Mouse (Mus musculus): Measurements from ENCODE around the gene Pygl. TPM values are rescaled to one million over a fixed set of nuclear protein-coding genes. Genes with fewer than 3 reads are reported as not detected.
"Not testable (repeated sequence)": the region's sequence is repeated elsewhere in the genome, so short reads cannot be mapped to it uniquely, and the experiment has no call there.

Pygl gene
- polyA plus RNA-seq, 1 experiment from 2014 or later, result 8.0 TPM

DNA sequence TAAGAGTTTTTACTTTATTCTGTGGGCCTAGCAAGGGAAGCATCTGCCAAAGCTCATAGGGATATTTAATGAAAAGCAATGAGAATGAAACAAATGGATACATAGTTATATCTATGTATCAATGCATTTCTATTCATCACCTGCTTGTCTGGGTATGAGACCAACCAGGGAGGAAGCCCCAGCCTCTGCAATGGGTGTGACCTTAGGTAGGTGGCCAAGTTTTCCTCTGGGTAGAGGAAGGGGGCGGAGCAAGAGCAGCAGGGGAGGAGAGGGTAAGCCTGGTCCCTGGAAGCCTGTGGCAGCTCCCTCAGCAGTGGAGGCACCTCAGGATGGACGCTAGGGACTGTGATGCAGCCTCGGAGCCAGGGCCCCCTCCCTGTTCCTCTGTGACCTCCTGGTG is 77.4 kb downstream of the Pygl start, which contains the start of gene Abhd12b:
Gene Abhd12b, plus strand, starts transcription at position 301 of the 400 bp plus-strand sequence.
- Histone ChIP-seq H3K27ac (ENCODE audit: low read depth, low read length) (no peak within 1 kb of the TSS), H3K27me3 (ENCODE audit: control insufficient read depth, insufficient read depth, low read length) (no peaks in the 10 kb centered on the region), H3K4me3 (ENCODE audit: low read depth, low read length) (no peak within 1 kb of the TSS), H3K36me3 (ENCODE audit: control insufficient read depth, insufficient read depth, low read length) (no peaks in the 10 kb centered on the region), H3K4me1 (ENCODE audit: control insufficient read depth, insufficient read depth, low read length) (peaks cover 3% of the 10 kb centered on the region; the same call in 1 of the 2 replicates), H3K4me2 (no peak within 1 kb of the TSS), H3K9me3 (ENCODE audit: control insufficient read depth, low read length) (no peaks in the 10 kb centered on the region), H3K9ac (ENCODE audit: low read length) (no peak within 1 kb of the TSS)
- ATAC-seq (ENCODE audit: low FRiP score) (no peak), DNase-seq (ENCODE audit: low spot score, missing footprints) (no peak)
- 66% methylated on average over 3 of the region's 3 CpGs for WGBS

DNA sequence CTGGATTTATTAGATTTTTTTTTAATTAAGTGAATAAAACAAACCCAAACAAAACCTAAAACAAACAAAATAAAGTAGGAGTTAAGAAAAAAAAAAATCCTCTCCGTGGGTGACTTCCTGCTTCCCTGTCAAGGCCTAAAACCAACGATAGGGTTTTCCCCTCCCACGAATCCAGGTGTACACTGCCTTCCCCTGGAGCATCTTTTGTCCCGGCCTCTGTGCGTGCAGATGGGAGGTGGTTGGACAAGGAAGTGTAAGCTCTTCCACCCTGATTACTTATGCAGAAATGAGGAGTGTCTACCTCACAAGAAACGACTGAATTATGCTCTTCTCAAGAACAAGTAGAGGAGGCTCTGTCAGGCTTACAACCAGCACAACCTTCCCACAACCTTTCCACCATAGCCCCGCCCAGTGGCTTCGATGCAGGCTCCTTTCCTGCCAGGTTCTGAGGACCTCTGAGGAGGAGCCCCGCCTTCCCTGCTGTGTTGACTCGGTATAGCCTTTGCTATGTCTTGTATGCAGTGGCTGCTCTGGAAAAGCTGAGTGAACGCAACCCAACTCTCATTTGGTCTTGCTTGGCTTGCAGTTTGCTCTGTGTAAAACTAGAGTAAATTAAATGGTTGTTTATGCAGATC is 82.5 kb downstream of the Pygl start:
- no peak for DNase-seq (ENCODE audit: low spot score, missing footprints)
- Histone ChIP-seq H3K4me3 (ENCODE audit: low read depth, low read length) (peak overlapping the region; percentile 10; the same call in 1 of the 2 replicates), H3K4me1 (ENCODE audit: control insufficient read depth, insufficient read depth, low read length) (peaks cover 8% of the 10 kb centered on the region), H3K27ac (ENCODE audit: low read depth, low read length) (no peak overlapping the region), H3K4me2 (peak overlapping the region; percentile 30; the same call in 1 of the 2 replicates), H3K9me3 (ENCODE audit: control insufficient read depth, low read length) (no peaks in the 10 kb centered on the region), H3K36me3 (ENCODE audit: control insufficient read depth, insufficient read depth, low read length) (no peaks in the 10 kb centered on the region), H3K9ac (ENCODE audit: low read length) (no peak overlapping the region), H3K27me3 (ENCODE audit: control insufficient read depth, insufficient read depth, low read length) (no peaks in the 10 kb centered on the region)
- no peak for ATAC-seq (ENCODE audit: low FRiP score)
- 16% methylated on average over 11 of the region's 11 CpGs for WGBS

DNA sequence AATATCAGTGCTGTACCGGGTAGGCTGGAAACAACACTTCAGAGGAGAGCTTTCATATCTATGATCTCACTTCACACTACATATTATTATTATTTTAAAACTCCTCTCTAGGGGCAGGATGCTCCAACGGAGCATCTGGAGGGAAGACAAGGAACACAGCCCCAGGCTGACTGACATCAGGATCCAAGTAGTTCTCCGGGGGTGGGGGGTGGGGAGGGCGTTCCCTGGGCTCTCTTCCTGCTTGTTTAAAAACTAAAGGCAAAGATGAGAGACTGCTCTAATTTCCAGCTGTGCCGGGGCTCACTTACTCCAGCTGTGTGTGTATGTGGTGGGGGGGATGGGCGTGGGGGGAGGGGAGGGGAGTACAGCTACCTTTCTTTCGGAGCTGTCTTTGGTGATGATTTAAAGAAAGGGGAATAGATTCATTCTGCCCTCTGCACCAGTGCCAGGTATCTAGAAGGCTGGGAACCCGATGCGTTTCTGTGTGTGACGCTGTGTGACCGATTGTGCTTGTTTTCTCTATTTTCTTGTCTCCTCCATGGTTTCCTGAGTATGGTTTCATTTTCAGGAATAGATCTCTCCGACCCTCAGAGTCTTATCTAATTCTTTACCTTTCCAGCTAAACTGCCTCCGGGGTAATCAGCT is 83.2 kb downstream of the Pygl start:
- Histone ChIP-seq H3K4me2 (peak overlapping the region; percentile 30), H3K4me1 (ENCODE audit: control insufficient read depth, insufficient read depth, low read length) (peaks cover 8% of the 10 kb centered on the region), H3K27ac (ENCODE audit: low read depth, low read length) (no peak overlapping the region), H3K27me3 (ENCODE audit: control insufficient read depth, insufficient read depth, low read length) (no peaks in the 10 kb centered on the region), H3K36me3 (ENCODE audit: control insufficient read depth, insufficient read depth, low read length) (no peaks in the 10 kb centered on the region), H3K9ac (ENCODE audit: low read length) (0 out of 2 replicates have a peak overlapping the region, but pooled peaks have one; percentile 30), H3K4me3 (ENCODE audit: low read depth, low read length) (peak overlapping the region; percentile 10; the same call in 1 of the 2 replicates), H3K9me3 (ENCODE audit: control insufficient read depth, low read length) (no peaks in the 10 kb centered on the region)
- 8% methylated on average over 13 of the region's 13 CpGs for WGBS
- no peak for DNase-seq (ENCODE audit: low spot score, missing footprints)
- ATAC-seq (ENCODE audit: low FRiP score), result peak; percentile 12; the same call in 1 of the 2 replicates

DNA sequence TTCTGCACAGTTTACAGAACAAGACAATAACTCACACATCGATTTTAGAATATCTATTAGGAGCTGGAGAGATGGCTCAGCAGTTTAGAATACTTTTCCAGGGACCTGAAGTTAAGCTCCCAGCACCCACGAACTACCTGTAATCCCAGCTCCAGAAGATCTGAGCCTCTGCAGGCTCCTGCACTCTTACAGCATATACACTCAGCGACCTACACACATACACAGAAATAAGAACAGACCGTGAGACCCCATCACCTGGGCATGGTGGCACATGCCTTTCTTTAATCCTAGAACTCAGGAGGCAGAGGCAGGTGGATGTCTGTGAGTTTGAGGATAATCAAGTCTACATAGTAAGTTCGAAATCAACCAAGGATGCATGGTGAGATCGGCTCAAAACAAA is 85.7 kb downstream of the Pygl start:
- DNase-seq (ENCODE audit: low spot score, missing footprints) (no peak), ATAC-seq (ENCODE audit: low FRiP score) (no peak)
- no peaks in the 10 kb centered on the region for H3K27me3 ChIP-seq (ENCODE audit: control insufficient read depth, insufficient read depth, low read length)
- H3K36me3 ChIP-seq (ENCODE audit: control insufficient read depth, insufficient read depth, low read length), result no peaks in the 10 kb centered on the region
- no peak overlapping the region for H3K4me2 ChIP-seq
- WGBS, result 90% methylated on average over 6 of the region's 6 CpGs
- peaks cover 8% of the 10 kb centered on the region for H3K4me1 ChIP-seq (ENCODE audit: control insufficient read depth, insufficient read depth, low read length)
- H3K27ac ChIP-seq (ENCODE audit: low read depth, low read length), result no peak overlapping the region
- H3K9me3 ChIP-seq (ENCODE audit: control insufficient read depth, low read length), result no peaks in the 10 kb centered on the region
- H3K9ac ChIP-seq (ENCODE audit: low read length), result no peak overlapping the region
- no peak overlapping the region for H3K4me3 ChIP-seq (ENCODE audit: low read depth, low read length)

DNA sequence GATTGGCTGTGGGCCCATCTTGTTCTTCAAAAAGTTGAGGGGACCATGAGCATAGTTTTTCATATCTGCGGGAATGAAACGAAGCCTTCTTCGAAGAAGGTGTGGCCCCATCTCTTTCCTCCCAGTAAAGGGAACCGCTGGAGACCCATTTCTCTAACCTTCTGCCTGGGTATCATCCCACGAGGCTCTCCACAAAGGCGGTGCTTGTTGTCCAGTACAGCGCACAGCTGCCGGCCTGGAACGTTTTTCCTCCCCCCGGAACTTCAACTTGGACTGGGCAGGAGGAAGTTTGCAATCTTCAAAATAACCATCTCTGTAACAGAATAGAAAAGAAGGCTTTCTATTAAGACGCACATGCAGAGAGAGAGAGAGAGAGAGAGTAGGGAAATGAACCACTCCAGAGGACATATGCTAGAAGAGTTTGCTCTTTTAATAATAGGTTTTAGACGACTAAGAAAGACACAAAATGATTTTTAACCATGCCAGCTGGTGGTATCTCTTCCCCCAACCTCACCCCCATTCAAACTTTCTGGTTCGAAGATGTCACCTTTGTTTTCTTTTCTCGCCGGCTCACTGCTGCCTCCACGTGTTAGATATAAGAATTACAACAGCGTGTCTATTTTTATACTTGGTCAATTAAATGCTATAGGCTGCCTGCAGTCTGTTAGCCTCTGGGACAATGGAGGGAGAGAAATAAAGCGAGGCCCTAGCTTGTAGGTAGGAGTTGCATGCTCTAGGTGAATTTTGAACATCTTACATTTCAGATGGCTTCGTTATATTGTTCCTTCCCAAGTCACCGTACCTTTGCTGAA is 86.4 kb downstream of the Pygl start:
- H3K4me1 ChIP-seq (ENCODE audit: control insufficient read depth, insufficient read depth, low read length), result peaks cover 8% of the 10 kb centered on the region
- H3K4me2 ChIP-seq, result no peak overlapping the region; the same call in 1 of the 2 replicates
- peak; percentile 98 for DNase-seq (ENCODE audit: low spot score, missing footprints)
- H3K9me3 ChIP-seq (ENCODE audit: control insufficient read depth, low read length), result no peaks in the 10 kb centered on the region
- WGBS, result 53% methylated on average over 20 of the region's 20 CpGs
- H3K27ac ChIP-seq (ENCODE audit: low read depth, low read length), result no peak overlapping the region
- H3K27me3 ChIP-seq (ENCODE audit: control insufficient read depth, insufficient read depth, low read length), result no peaks in the 10 kb centered on the region
- no peak overlapping the region for H3K4me3 ChIP-seq (ENCODE audit: low read depth, low read length)
- no peaks in the 10 kb centered on the region for H3K36me3 ChIP-seq (ENCODE audit: control insufficient read depth, insufficient read depth, low read length)
- H3K9ac ChIP-seq (ENCODE audit: low read length), result no peak overlapping the region
- ATAC-seq (ENCODE audit: low FRiP score), result no peak

DNA sequence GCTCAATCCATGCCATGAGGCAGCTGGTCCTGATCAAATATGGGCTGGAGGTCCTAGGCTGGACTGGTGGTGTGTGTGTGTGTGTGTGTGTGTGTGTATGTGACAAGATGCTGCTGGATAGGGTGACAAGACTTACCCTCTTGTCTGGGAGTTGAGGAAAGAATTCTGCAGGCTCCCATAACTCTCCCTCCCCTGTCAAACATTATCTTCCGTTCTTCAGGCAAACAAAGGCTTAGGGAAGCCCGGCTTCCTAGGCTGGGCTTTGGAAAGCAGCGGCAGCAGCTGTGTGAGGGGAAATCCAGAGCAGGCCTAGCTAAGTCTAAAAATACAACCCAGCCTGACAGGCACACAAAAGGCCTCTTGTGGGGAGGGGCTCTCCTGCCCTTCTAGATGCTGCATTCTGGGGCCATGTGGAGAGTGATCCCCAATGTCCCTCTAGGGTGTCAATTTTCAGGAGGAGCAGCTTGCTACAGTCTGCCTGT is 87.1 kb downstream of the Pygl start:
- not testable (repeated sequence) for H3K4me2 ChIP-seq; H3K27ac ChIP-seq (ENCODE audit: low read depth, low read length); H3K27me3 ChIP-seq (ENCODE audit: control insufficient read depth, insufficient read depth, low read length); H3K4me1 ChIP-seq (ENCODE audit: control insufficient read depth, insufficient read depth, low read length); H3K9me3 ChIP-seq (ENCODE audit: control insufficient read depth, low read length); H3K4me3 ChIP-seq (ENCODE audit: low read depth, low read length); H3K9ac ChIP-seq (ENCODE audit: low read length); H3K36me3 ChIP-seq (ENCODE audit: control insufficient read depth, insufficient read depth, low read length); DNase-seq (ENCODE audit: low spot score, missing footprints)
- 0 out of 2 replicates have a peak, but pooled peaks have one; percentile 12 for ATAC-seq (ENCODE audit: low FRiP score)
- WGBS, result 35% methylated on average over 3 of the region's 3 CpGs

DNA sequence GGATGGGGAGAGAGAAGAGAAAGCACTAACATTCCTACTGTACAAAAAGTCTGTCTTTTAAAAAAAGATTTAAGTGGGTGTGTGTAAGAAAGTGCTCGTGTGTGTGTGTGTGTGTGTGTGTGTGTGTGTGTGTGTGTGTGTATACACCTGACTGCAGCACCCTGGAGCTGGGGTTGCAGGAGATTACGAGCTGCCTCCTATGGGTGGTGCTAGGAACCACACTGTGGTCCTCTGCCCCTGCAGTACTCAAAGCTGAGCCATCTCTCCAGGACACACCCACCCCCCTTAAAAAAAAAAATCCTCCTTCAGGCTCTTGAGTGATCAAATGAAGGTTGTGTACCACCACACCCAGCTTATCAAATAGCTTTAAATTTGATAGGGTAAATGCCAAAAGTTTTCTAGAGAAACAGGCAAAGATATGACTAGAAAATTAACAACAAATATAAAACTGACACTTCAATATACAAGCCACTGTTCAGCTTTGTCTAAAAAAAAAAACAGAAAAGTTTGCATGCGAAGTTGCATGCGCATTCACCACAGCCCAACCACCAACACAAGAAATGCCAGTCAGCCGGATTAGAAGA is 90.2 kb downstream of the Pygl start:
- H3K9me3 ChIP-seq (ENCODE audit: control insufficient read depth, low read length), result no peaks in the 10 kb centered on the region
- DNase-seq (ENCODE audit: low spot score, missing footprints) (no peak), ATAC-seq (ENCODE audit: low FRiP score) (no peak)
- WGBS, result 89% methylated on average over 5 of the region's 5 CpGs
- H3K4me1 ChIP-seq (ENCODE audit: control insufficient read depth, insufficient read depth, low read length), result no peaks in the 10 kb centered on the region
- H3K4me3 ChIP-seq (ENCODE audit: low read depth, low read length), result no peak overlapping the region
- H3K27ac ChIP-seq (ENCODE audit: low read depth, low read length), result no peak overlapping the region
- no peak overlapping the region for H3K9ac ChIP-seq (ENCODE audit: low read length)
- H3K36me3 ChIP-seq (ENCODE audit: control insufficient read depth, insufficient read depth, low read length), result no peaks in the 10 kb centered on the region
- H3K4me2 ChIP-seq, result no peak overlapping the region
- H3K27me3 ChIP-seq (ENCODE audit: control insufficient read depth, insufficient read depth, low read length), result no peaks in the 10 kb centered on the region

Measured in midbrain, embryonic 11.5 days (tissue).